In genomic region chr10:110317275-110317674, GRCm38 (mm10) we compare ENCODE assay signal across 23 mouse cellular contexts.
"Had no signal": no experiment of that assay in that cellular context is flagged by ENCODE, and none has a peak within 500 bp of the region (broad histone marks: within the 10 kb centered on the region; RNA-seq: fewer than 3 reads in every experiment).

No protein-coding gene starts in this region.

- H3K27ac ChIP-seq: intestine, embryonic 15.5 days; layer of hippocampus, adult 2 months; limb, embryonic 10.5 days; limb, embryonic 13.5 days; liver, embryonic 12.5 days; liver, embryonic 15.5 days; midbrain, embryonic 10.5 days; midbrain, embryonic 13.5 days; neural tube, embryonic 13.5 days; stomach, postnatal 0 days had no signal

- ATAC-seq: intestine, embryonic 15.5 days; liver, embryonic 12.5 days; midbrain, embryonic 13.5 days; midbrain, embryonic 16.5 days had no signal

- H3K27me3 ChIP-seq: intestine, embryonic 15.5 days; limb, embryonic 13.5 days; liver, embryonic 12.5 days; liver, embryonic 15.5 days; megakaryocyte, embryonic 14.5 days; midbrain, embryonic 13.5 days; neural tube, embryonic 13.5 days had no signal

- H3K36me3 ChIP-seq: intestine, embryonic 15.5 days; limb, embryonic 10.5 days; limb, embryonic 13.5 days; liver, embryonic 12.5 days; liver, embryonic 15.5 days; midbrain, embryonic 10.5 days; midbrain, embryonic 13.5 days had no signal

- H3K9me3 ChIP-seq: intestine, embryonic 15.5 days; limb, embryonic 10.5 days; liver, embryonic 15.5 days; midbrain, embryonic 13.5 days; neural tube, embryonic 13.5 days had no signal

- H3K4me1 ChIP-seq: intestine, embryonic 15.5 days; limb, embryonic 13.5 days; liver, embryonic 12.5 days; liver, embryonic 15.5 days; megakaryocyte, embryonic 14.5 days had no signal

- H3K4me3 ChIP-seq: intestine, embryonic 15.5 days; layer of hippocampus, adult 2 months; limb, embryonic 10.5 days; limb, embryonic 13.5 days; liver, embryonic 12.5 days; liver, embryonic 15.5 days; megakaryocyte, embryonic 14.5 days; midbrain, embryonic 10.5 days; midbrain, embryonic 13.5 days; myocyte; neural tube, embryonic 13.5 days had no signal

- H3K4me2 ChIP-seq: intestine, embryonic 15.5 days; limb, embryonic 13.5 days; liver, embryonic 12.5 days; liver, embryonic 15.5 days; midbrain, embryonic 13.5 days; neural tube, embryonic 13.5 days had no signal

- DNase-seq: kidney, adult 11 months; kidney, postnatal 25 days; layer of hippocampus, adult 9-11 months; liver; lung, adult 18-20 months; lung, postnatal 36 days; right cerebral cortex, postnatal 4 days; thymus, adult 2 months; thymus, postnatal 14 days; thymus, postnatal 4 days had no signal

- H3K9ac ChIP-seq: intestine, embryonic 15.5 days; limb, embryonic 13.5 days; liver, embryonic 12.5 days; liver, embryonic 15.5 days; midbrain, embryonic 13.5 days; neural tube, embryonic 13.5 days had no signal
